Mouse (Mus musculus) left cerebral cortex, adult 11 months (tissue): ENCODE data around the gene Aptx.

Source experiments
- DNase-seq: peaks from one replicate; pipeline ENCODE4 v3.0.0; 2022; ENCODE audit warnings: low spot score

Gene Aptx

DNA sequence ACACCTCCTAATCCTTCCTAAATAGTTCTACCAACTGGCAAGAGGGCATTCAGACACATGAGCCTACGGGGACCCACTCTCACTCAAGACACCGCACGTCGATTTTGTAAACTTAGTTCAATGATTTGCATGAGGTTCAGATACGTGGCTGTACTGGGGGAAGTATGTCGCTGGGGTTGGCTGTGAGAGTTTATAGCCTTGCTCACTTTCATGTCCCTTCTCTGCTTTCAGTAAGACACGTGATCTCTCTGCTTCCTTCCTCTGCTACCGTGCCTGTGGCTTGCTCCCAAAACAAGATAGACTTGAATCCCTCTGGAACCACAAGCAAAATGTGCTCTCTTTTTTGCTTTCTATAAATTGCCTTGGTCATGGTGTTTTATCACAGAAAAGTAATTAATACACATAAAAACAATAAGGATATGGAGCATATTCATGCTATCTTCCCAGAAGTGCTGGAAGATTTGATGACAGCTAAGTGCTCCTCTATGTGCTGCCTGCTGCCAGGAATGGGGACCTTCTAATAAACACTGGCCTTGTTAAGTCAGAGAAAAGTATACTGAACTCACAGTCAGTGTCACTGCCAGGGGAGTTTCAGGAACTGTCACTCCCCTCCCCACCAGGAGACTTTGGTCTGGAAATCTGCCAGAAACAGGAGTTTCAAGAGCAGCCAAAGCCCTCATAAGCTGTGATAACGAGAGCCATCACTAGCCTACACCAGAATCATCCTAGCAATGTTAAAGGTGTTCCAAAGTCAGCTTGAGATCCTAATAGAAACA lies 36.6 kb downstream of the Aptx start:
- no peak for DNase-seq

DNA sequence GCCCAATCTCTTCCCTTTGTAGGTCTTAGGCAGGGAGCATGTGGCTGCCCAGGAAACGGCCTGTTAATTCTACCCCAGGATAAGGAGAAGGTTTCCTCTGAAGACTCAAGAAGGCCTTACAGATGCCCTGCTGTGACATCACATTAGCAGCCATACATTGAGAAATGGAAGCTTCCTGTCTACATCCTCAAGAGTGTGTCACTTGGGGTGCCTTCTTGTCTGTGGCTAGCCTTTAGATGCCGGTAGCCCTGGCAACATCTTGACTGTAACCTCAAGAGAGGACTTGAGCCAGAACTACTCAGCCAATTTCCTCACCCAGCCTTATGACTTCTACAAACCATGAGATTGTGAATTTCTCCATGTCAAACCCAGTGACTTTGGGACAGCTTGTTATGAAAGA lies 51.9 kb downstream of the Aptx start:
- no peak for DNase-seq

DNA sequence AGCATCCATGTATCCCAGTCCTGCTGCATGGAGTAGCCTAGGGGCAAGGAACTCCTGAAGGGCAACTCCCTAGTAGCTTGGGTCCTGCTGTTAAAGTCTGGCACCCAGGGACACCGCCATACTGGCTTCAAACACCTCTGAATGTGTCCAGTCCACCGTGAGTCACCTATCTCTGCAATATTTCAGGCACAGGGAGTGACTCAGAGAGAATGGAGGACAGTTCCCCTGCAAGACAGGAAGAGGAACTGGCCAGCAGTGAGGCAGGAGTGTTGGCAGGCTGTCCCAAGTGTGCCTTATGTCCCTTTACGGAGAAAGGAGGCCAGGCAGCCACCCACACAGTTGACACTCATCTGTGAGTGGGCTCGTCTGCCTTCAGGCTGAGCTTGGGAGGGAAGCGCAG lies 53.9 kb downstream of the Aptx start:
- no peak for DNase-seq

DNA sequence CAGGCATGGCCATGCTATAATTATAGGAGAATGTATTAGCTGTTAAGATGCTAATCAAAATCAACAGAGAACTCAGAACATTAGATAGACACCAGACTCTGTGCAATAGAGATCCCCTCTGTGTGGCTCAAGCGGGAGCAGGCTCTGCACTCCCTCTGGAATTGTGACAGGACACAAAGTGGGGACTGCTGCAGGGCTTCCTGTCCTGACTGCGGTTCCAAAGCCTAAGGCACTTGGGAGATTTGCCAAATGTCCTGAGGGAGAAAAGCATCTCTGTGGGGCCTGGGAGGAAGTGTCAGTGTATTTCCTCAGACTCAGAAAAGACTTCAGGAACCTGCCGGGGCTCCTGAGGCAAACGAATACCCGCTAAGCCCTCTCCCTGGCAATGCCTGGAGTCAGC lies 59.4 kb downstream of the Aptx start:
- DNase-seq: no peak

DNA sequence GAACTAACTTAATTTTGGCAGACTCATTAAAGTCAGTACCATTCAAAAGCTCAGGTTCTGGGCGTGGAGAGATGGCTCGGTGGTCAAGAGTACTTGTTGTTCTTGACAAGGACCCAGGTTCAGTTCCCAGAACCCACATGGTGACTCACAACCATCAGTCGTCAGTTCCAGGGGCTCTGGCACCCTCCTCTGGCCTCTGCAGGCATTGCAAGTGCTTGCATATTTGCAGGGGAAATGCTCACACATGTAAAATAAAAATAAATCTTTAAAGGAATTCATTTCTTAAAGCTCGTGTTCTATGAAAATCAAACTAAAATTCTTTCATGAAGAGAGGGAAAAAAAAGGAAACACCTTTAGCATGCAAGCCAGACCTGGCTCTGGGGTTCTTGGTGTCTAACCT lies 62.0 kb downstream of the Aptx start:
- no peak for DNase-seq
